Mouse (Mus musculus): ENCODE data around the gene Srd5a1.

DNA sequence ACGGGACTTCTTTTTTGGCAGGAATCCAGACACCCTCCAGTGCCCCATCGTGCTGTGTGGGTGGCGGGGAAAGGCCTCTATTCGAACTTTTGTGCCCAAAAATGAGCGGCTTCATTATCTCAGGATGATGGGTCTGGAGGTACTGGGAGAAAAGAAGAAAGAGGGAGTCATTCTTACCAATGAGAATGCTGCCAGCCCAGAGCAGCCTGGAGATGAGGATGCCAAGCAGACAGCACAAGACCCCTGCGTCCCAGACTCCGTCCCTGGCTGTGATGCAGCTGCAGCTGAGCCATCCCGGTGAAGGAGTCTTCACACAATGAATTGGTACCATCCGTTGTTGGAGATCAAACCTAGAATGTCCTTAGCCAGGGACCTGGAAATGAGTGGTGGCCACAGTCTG, 22.3 kb upstream of the Srd5a1 start:
- TF ChIP-seq CTCF (IDR thresholded peaks at IDR 0.05 in 2 of 3, conservative IDR thresholded peaks at IDR 0.05 in 1 of 3; ENCODE audit: control insufficient read depth in 1 of 3, insufficient read depth in 1 of 3, low read depth in 2 of 3, low read length in 3 of 3, poor library complexity in 1 of 3, severe bottlenecking in 1 of 3) (no peak), TBP (IDR thresholded peaks at IDR 0.05; ENCODE audit: low read depth, low read length) (no peak), RCOR1 (IDR thresholded peaks at IDR 0.05; ENCODE audit: low read depth, low read length) (no peak), USF1 (IDR thresholded peaks at IDR 0.05; ENCODE audit: low read depth, low read length) (no peak), POLR2A (IDR thresholded peaks at IDR 0.05; ENCODE audit: control insufficient read depth in 1 of 2, insufficient read depth in 1 of 2, low read depth in 1 of 2, low read length in 2 of 2, poor library complexity in 1 of 2) (no peak), GATA1 (IDR thresholded peaks at IDR 0.05; ENCODE audit: low read depth, low read length) (no peak), EP300 (IDR thresholded peaks at IDR 0.05; ENCODE audit: low read depth in 1 of 2, low read length in 2 of 2) (no peak)
